Comparison of ENCODE assay signal across 19 mouse cellular contexts in the genomic region with DNA sequence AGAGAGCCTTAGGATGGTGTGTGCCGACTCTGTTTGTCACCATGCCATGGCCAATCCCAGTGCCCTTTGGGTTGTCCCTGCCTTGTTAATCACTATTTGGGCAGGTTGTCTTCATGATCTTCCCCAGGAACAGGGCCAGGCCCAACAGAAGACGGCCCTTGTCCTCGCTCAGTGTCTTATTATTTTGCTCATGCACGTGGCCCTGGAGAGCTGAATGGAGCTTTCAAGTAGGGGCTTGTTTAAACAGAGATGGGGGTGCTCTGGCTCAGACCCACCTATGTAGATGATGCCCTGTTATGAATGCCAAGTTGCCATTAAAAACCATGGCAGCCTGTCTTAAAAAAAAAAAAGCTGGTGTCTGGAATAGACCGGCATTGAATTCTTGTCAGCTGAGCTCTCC.
DNase-seq lines count a peak whose midpoint lies in the region; ATAC-seq and TF ChIP-seq lines count a peak whose summit lies in the region.
"Had no signal": no experiment of that assay in that cellular context is flagged by ENCODE, and none has a peak within 500 bp of the region (broad histone marks: within the 10 kb centered on the region; RNA-seq: fewer than 3 reads in every experiment).

No protein-coding gene starts in this region.

- DNase-seq in hindbrain, postnatal 0 days (ENCODE audit: low spot score): peak; percentile 18
- DNase-seq in midbrain, embryonic 14.5 days: peak; percentile 11
- no peak for DNase-seq in forebrain, embryonic 10.5 days (ENCODE audit: extremely low spot score, low spot score)
- DNase-seq in gastrocnemius, postnatal 36 days: no peak
- DNase-seq: B cell, adult 2 months; cerebellum, adult 8-10 months; gastrocnemius, postnatal 14 days; heart, adult 2 months; heart, postnatal 36 days; right cerebral cortex, postnatal 25 days had no signal

- H3K27me3 ChIP-seq in hindbrain, postnatal 0 days (ENCODE audit: insufficient read depth, low read length): no peaks in the 10 kb centered on the region
- no peaks in the 10 kb centered on the region for H3K27me3 ChIP-seq in hindbrain, embryonic 12.5 days
- H3K27me3 ChIP-seq in midbrain, embryonic 14.5 days (ENCODE audit: control insufficient read depth, insufficient read depth, low read length): no peaks in the 10 kb centered on the region
- no peaks in the 10 kb centered on the region for H3K27me3 ChIP-seq in midbrain, embryonic 16.5 days (ENCODE audit: control insufficient read depth, insufficient read depth, low read depth, low read length)
- no peaks in the 10 kb centered on the region for H3K27me3 ChIP-seq in forebrain, embryonic 10.5 days (ENCODE audit: poor library complexity, severe bottlenecking)
- H3K27me3 ChIP-seq in forebrain, embryonic 16.5 days (replicated peaks; ENCODE audit: control insufficient read depth, insufficient read depth, low read length): no peaks in the 10 kb centered on the region
- H3K27me3 ChIP-seq: intestine, embryonic 15.5 days; kidney, embryonic 15.5 days; limb, embryonic 15.5 days; midbrain, embryonic 12.5 days had no signal

- no peak overlapping the region for H3K4me2 ChIP-seq in hindbrain, postnatal 0 days (ENCODE audit: low read depth, low read length)
- no peak overlapping the region for H3K4me2 ChIP-seq in hindbrain, embryonic 12.5 days (replicated peaks)
- H3K4me2 ChIP-seq in midbrain, embryonic 14.5 days (ENCODE audit: low read length): no peak overlapping the region
- H3K4me2 ChIP-seq in midbrain, embryonic 16.5 days (ENCODE audit: low read length): no peak overlapping the region
- no peak overlapping the region for H3K4me2 ChIP-seq in forebrain, embryonic 16.5 days (ENCODE audit: low read length)
- H3K4me2 ChIP-seq: intestine, embryonic 15.5 days; kidney, embryonic 15.5 days; limb, embryonic 15.5 days; midbrain, embryonic 12.5 days had no signal

- 0 out of 2 replicates have a peak, but pooled peaks have one; percentile 35 for ATAC-seq in hindbrain, postnatal 0 days
- ATAC-seq in hindbrain, embryonic 12.5 days (ENCODE audit: low FRiP score): no peak
- no peak for ATAC-seq in midbrain, embryonic 14.5 days (ENCODE audit: low FRiP score, low TSS enrichment)
- no peak for ATAC-seq in midbrain, embryonic 16.5 days
- ATAC-seq in forebrain, embryonic 16.5 days: peak; percentile 57
- ATAC-seq: intestine, embryonic 15.5 days; lung, postnatal 0 days had no signal

- H3K27ac ChIP-seq in hindbrain, postnatal 0 days: no peak overlapping the region
- H3K27ac ChIP-seq in hindbrain, embryonic 12.5 days: no peak overlapping the region
- H3K27ac ChIP-seq in midbrain, embryonic 14.5 days (replicated peaks; ENCODE audit: low read depth, low read length): no peak overlapping the region
- H3K27ac ChIP-seq in midbrain, embryonic 16.5 days (ENCODE audit: low read length): no peak overlapping the region
- peak overlapping the region; percentile 77 for H3K27ac ChIP-seq in forebrain, embryonic 10.5 days
- peak overlapping the region; percentile 62 for H3K27ac ChIP-seq in forebrain, embryonic 16.5 days (ENCODE audit: low read length)
- H3K27ac ChIP-seq: heart, adult 2 months; intestine, embryonic 15.5 days; kidney, embryonic 15.5 days; limb, embryonic 15.5 days; midbrain, embryonic 12.5 days had no signal

- intact Hi-C loops in gastrocnemius, postnatal 36 days (cut with DNase I): no loop called here

- no peaks in the 10 kb centered on the region for H3K9me3 ChIP-seq in hindbrain, postnatal 0 days (ENCODE audit: low read length)
- H3K9me3 ChIP-seq in hindbrain, embryonic 12.5 days (replicated peaks): no peaks in the 10 kb centered on the region
- H3K9me3 ChIP-seq in midbrain, embryonic 14.5 days (ENCODE audit: control insufficient read depth, low read length): no peaks in the 10 kb centered on the region
- no peaks in the 10 kb centered on the region for H3K9me3 ChIP-seq in midbrain, embryonic 16.5 days (replicated peaks; ENCODE audit: control insufficient read depth, low read length, poor library complexity, severe bottlenecking)
- H3K9me3 ChIP-seq in forebrain, embryonic 10.5 days: no peaks in the 10 kb centered on the region
- no peaks in the 10 kb centered on the region for H3K9me3 ChIP-seq in forebrain, embryonic 16.5 days (ENCODE audit: control insufficient read depth, low read length)
- H3K9me3 ChIP-seq: intestine, embryonic 15.5 days; kidney, embryonic 15.5 days; limb, embryonic 15.5 days; midbrain, embryonic 12.5 days had no signal

- no peaks in the 10 kb centered on the region for H3K36me3 ChIP-seq in hindbrain, postnatal 0 days (ENCODE audit: insufficient read depth, low read length)
- no peaks in the 10 kb centered on the region for H3K36me3 ChIP-seq in hindbrain, embryonic 12.5 days
- H3K36me3 ChIP-seq in midbrain, embryonic 14.5 days (ENCODE audit: control insufficient read depth, insufficient read depth, low read length): no peaks in the 10 kb centered on the region
- H3K36me3 ChIP-seq in midbrain, embryonic 16.5 days (ENCODE audit: control insufficient read depth, insufficient read depth, low read length): no peaks in the 10 kb centered on the region
- H3K36me3 ChIP-seq in forebrain, embryonic 10.5 days (replicated peaks): no peaks in the 10 kb centered on the region
- no peaks in the 10 kb centered on the region for H3K36me3 ChIP-seq in forebrain, embryonic 16.5 days (ENCODE audit: control insufficient read depth, insufficient read depth)
- H3K36me3 ChIP-seq: intestine, embryonic 15.5 days; kidney, embryonic 15.5 days; limb, embryonic 15.5 days; midbrain, embryonic 12.5 days had no signal

- no peak overlapping the region for H3K4me3 ChIP-seq in hindbrain, postnatal 0 days (ENCODE audit: low read length)
- no peak overlapping the region for H3K4me3 ChIP-seq in hindbrain, embryonic 12.5 days
- no peak overlapping the region for H3K4me3 ChIP-seq in midbrain, embryonic 14.5 days (replicated peaks; ENCODE audit: low read depth, low read length)
- no peak overlapping the region for H3K4me3 ChIP-seq in midbrain, embryonic 16.5 days (ENCODE audit: low read depth, low read length)
- no peak overlapping the region for H3K4me3 ChIP-seq in forebrain, embryonic 10.5 days
- no peak overlapping the region for H3K4me3 ChIP-seq in forebrain, embryonic 16.5 days (replicated peaks; ENCODE audit: low read length)
- H3K4me3 ChIP-seq: heart, adult 2 months; intestine, embryonic 15.5 days; kidney, embryonic 15.5 days; limb, embryonic 15.5 days; midbrain, embryonic 12.5 days; myocyte had no signal

- 0 out of 2 replicates have a peak, but pooled peaks cover 3% of the 10 kb centered on the region for H3K4me1 ChIP-seq in hindbrain, postnatal 0 days (ENCODE audit: insufficient read depth, low read length)
- 0 out of 2 replicates have a peak, but pooled peaks cover 2% of the 10 kb centered on the region for H3K4me1 ChIP-seq in hindbrain, embryonic 12.5 days
- peaks cover 4% of the 10 kb centered on the region; the same call in 1 of the 2 replicates for H3K4me1 ChIP-seq in midbrain, embryonic 14.5 days (ENCODE audit: control insufficient read depth, insufficient read depth, low read length)
- H3K4me1 ChIP-seq in midbrain, embryonic 16.5 days (ENCODE audit: control insufficient read depth, insufficient read depth, low read length): 0 out of 2 replicates have a peak, but pooled peaks cover 12% of the 10 kb centered on the region
- peaks cover 28% of the 10 kb centered on the region for H3K4me1 ChIP-seq in forebrain, embryonic 10.5 days
- H3K4me1 ChIP-seq in forebrain, embryonic 16.5 days (replicated peaks; ENCODE audit: control insufficient read depth, insufficient read depth, low read length): peaks cover 20% of the 10 kb centered on the region
- H3K4me1 ChIP-seq: intestine, embryonic 15.5 days; kidney, embryonic 15.5 days; limb, embryonic 15.5 days had no signal

- WGBS in hindbrain, postnatal 0 days: 50% methylated on average over 5 of the region's 5 CpGs
- WGBS in hindbrain, embryonic 12.5 days: 74% methylated on average over 5 of the region's 5 CpGs
- WGBS in midbrain, embryonic 14.5 days: 83% methylated on average over 5 of the region's 5 CpGs
- WGBS in midbrain, embryonic 16.5 days: 68% methylated on average over 5 of the region's 5 CpGs
- 85% methylated on average over 5 of the region's 5 CpGs for WGBS in forebrain, embryonic 10.5 days
- WGBS in forebrain, embryonic 16.5 days: 21% methylated on average over 5 of the region's 5 CpGs

- no peak for TF ChIP-seq CTCF in hindbrain, postnatal 0 days (IDR thresholded peaks at IDR 0.05; ENCODE audit: low read depth)

- H3K9ac ChIP-seq in hindbrain, postnatal 0 days (replicated peaks; ENCODE audit: low read length): no peak overlapping the region
- no peak overlapping the region for H3K9ac ChIP-seq in hindbrain, embryonic 12.5 days
- H3K9ac ChIP-seq in midbrain, embryonic 14.5 days (replicated peaks; ENCODE audit: low read length): no peak overlapping the region
- H3K9ac ChIP-seq in midbrain, embryonic 16.5 days (ENCODE audit: low read depth, low read length): no peak overlapping the region
- H3K9ac ChIP-seq in forebrain, embryonic 16.5 days (replicated peaks; ENCODE audit: low read depth, low read length): no peak overlapping the region
- H3K9ac ChIP-seq: intestine, embryonic 15.5 days; kidney, embryonic 15.5 days; limb, embryonic 15.5 days; midbrain, embryonic 12.5 days had no signal

Comparison
In these comparisons a context has a peak if more than half of its experiments do, and no peak if none do; other contexts are left out.
1. ATAC-seq: peak in hindbrain, postnatal 0 days (single experiment) and forebrain, embryonic 16.5 days (single experiment); none in hindbrain, embryonic 12.5 days (single experiment), midbrain, embryonic 14.5 days (single experiment) and midbrain, embryonic 16.5 days (single experiment).
2. DNase-seq: peak in hindbrain, postnatal 0 days (single experiment) and midbrain, embryonic 14.5 days (single experiment); none in forebrain, embryonic 10.5 days (single experiment) and gastrocnemius, postnatal 36 days (0 of 2).
3. H3K27ac ChIP-seq: peak in forebrain, embryonic 10.5 days (single experiment) and forebrain, embryonic 16.5 days (single experiment); none in hindbrain, postnatal 0 days (single experiment), hindbrain, embryonic 12.5 days (single experiment), midbrain, embryonic 14.5 days (single experiment) and midbrain, embryonic 16.5 days (single experiment).